Mouse (Mus musculus): ENCODE measurements around the gene Pcyt1a. TPM values are rescaled to one million over a fixed set of nuclear protein-coding genes. Genes with fewer than 3 reads are reported as not detected.
"Not testable (repeated sequence)": the region's sequence is repeated elsewhere in the genome, so short reads cannot be mapped to it uniquely, and the experiment has no call there.

Pcyt1a gene
- polyA plus RNA-seq, 1 experiment = 115 TPM

DNA sequence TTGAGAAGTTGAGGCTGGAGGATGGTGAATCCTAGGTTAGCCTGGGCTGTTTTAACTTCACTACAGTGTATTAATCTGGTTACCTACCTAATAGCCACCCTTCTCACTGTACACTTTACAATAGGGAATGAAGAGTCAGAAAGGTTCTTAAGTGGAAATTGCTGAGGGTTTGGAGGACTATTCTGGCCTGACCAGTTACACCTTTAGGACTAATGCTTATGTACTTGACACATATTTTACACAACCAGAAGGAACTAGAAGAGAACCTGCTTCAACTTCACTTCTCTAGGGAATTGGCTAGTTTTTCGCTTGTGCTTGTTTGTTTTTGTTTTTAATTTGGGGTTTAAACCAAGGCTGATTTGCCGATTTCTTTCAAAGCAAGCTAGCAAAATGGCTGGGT is 2.4 kb downstream of the Pcyt1a start:
- TF ChIP-seq POLR2A (IDR thresholded peaks at IDR 0.05; ENCODE audit: low read depth, low read length) (no peak), CTCF (IDR thresholded peaks at IDR 0.05; ENCODE audit: extremely low read depth, insufficient read length, insufficient replicate concordance, low read depth, low read length) (no peak)
- H3K4me1 ChIP-seq (ENCODE audit: control insufficient read depth, insufficient read depth, insufficient read length, low read length) = peaks cover 4% of the 10 kb centered on the region
- H3K27me3 ChIP-seq (ENCODE audit: control insufficient read depth, insufficient read depth, low read length) = no peaks in the 10 kb centered on the region
- no peak overlapping the region for H3K27ac ChIP-seq (ENCODE audit: insufficient read depth, low read depth, low read length)
- H3K4me3 ChIP-seq (ENCODE audit: low read depth, low read length) = no peak overlapping the region
- 0 out of 2 replicates have a peak, but pooled peaks cover 3% of the 10 kb centered on the region for H3K36me3 ChIP-seq (ENCODE audit: control insufficient read depth, insufficient read depth, low read length)
- WGBS = 84% methylated on average over 2 of the region's 2 CpGs

DNA sequence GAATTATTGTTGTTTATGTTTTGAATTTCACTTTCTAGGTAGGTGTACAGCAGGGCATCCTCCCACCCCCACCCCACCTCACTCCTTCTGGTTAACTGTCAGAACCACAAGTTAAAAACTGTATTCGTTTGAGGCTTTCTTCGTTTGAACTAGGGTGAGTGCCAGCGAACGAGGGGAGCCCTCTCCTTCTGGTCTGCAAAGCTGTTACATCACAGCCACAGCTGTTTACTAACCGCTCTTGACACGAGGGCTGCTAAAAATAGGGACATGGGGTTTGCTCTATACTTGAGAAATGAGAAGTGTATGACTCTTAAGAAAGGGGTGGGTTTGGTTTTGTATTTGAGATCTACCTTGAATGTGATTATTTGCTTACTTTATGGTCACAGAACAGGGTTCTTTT is 3.3 kb downstream of the Pcyt1a start:
- 52% methylated on average over 6 of the region's 6 CpGs for WGBS
- H3K27ac ChIP-seq (ENCODE audit: insufficient read depth, low read depth, low read length) = no peak overlapping the region
- TF ChIP-seq POLR2A (IDR thresholded peaks at IDR 0.05; ENCODE audit: low read depth, low read length) (no peak), CTCF (IDR thresholded peaks at IDR 0.05; ENCODE audit: extremely low read depth, insufficient read length, insufficient replicate concordance, low read depth, low read length) (no peak)
- H3K4me1 ChIP-seq (ENCODE audit: control insufficient read depth, insufficient read depth, insufficient read length, low read length) = peaks cover 6% of the 10 kb centered on the region
- no peaks in the 10 kb centered on the region for H3K27me3 ChIP-seq (ENCODE audit: control insufficient read depth, insufficient read depth, low read length)
- H3K36me3 ChIP-seq (ENCODE audit: control insufficient read depth, insufficient read depth, low read length) = 0 out of 2 replicates have a peak, but pooled peaks cover 3% of the 10 kb centered on the region
- no peak overlapping the region for H3K4me3 ChIP-seq (ENCODE audit: low read depth, low read length)

DNA sequence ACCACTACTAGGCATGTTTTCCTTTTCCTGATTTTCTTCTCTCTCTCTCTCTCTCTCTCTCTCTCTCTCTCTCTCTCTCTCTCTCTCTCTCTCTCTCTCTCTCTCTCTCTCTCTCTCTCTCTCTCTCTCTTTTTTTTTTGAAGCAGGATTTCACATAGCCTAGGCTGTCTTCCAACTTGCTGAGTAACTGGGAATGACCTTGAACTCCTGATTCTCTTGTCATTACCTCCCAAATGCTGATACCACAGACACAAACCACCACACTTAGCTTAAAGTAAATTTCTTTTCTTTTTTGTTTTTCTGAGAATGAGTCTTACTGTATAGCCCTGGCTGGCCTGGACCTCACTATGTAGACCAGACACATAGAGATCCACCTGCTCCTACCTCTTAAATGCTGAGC is 4.0 kb downstream of the Pcyt1a start:
- no peak overlapping the region for H3K27ac ChIP-seq (ENCODE audit: insufficient read depth, low read depth, low read length)
- TF ChIP-seq POLR2A (IDR thresholded peaks at IDR 0.05; ENCODE audit: low read depth, low read length) = no peak
- TF ChIP-seq CTCF (IDR thresholded peaks at IDR 0.05; ENCODE audit: extremely low read depth, insufficient read length, insufficient replicate concordance, low read depth, low read length) = no peak
- H3K4me3 ChIP-seq (ENCODE audit: low read depth, low read length) = no peak overlapping the region
- 0 out of 2 replicates have a peak, but pooled peaks cover 3% of the 10 kb centered on the region for H3K36me3 ChIP-seq (ENCODE audit: control insufficient read depth, insufficient read depth, low read length)
- H3K27me3 ChIP-seq (ENCODE audit: control insufficient read depth, insufficient read depth, low read length) = no peaks in the 10 kb centered on the region
- H3K4me1 ChIP-seq (ENCODE audit: control insufficient read depth, insufficient read depth, insufficient read length, low read length) = peaks cover 6% of the 10 kb centered on the region

DNA sequence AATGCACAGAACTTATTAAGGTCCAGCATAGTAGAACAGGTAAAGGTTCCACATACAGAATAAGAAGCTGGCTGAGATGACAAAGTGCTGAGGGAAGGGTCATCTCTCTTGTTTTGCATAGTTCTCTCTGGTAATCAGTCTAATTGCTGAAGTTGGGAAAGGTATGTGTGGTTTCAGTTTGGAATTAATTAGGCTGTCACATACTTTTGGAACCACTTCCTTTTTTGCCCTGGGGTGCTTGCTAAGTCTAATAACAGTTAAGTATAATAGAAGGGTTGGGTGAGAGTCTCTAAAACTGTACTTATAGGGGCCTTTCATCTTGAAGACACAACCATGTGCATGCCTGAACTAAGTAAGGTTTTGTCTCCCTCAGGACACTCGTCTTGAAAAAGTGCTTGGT is 5.9 kb downstream of the Pcyt1a start:
- TF ChIP-seq POLR2A (IDR thresholded peaks at IDR 0.05; ENCODE audit: low read depth, low read length) = no peak
- Histone ChIP-seq H3K4me3 (ENCODE audit: low read depth, low read length) (no peak overlapping the region), H3K27ac (ENCODE audit: insufficient read depth, low read depth, low read length) (no peak overlapping the region), H3K4me1 (ENCODE audit: control insufficient read depth, insufficient read depth, insufficient read length, low read length) (peaks cover 6% of the 10 kb centered on the region), H3K36me3 (ENCODE audit: control insufficient read depth, insufficient read depth, low read length) (peaks cover 11% of the 10 kb centered on the region), H3K27me3 (ENCODE audit: control insufficient read depth, insufficient read depth, low read length) (no peaks in the 10 kb centered on the region)
- 58% methylated on average over 1 of the region's 1 CpGs for WGBS

DNA sequence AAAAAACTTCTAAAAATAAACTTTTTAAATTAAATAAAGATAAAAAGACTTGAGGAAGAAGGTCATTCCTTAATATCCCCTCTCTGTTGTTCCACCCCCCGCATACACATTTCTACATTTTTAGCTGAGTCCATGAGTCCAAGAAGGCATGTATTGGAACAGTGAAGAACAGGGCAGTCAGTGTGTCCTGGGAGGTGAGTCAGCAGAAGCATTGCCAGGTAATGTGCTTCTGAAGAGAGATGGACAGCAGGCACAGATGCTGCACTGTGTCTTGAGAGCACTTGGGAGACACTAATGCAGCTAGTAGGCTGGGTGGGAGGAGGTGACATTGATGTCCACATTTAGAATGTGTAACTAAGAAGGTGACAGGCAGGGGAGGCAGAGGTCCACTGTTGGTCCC is 6.5 kb downstream of the Pcyt1a start:
- H3K27me3 ChIP-seq (ENCODE audit: control insufficient read depth, insufficient read depth, low read length) = no peaks in the 10 kb centered on the region
- peaks cover 11% of the 10 kb centered on the region for H3K36me3 ChIP-seq (ENCODE audit: control insufficient read depth, insufficient read depth, low read length)
- no peak for TF ChIP-seq POLR2A (IDR thresholded peaks at IDR 0.05; ENCODE audit: low read depth, low read length)
- no peak for TF ChIP-seq CTCF (IDR thresholded peaks at IDR 0.05; ENCODE audit: extremely low read depth, insufficient read length, insufficient replicate concordance, low read depth, low read length)
- peaks cover 7% of the 10 kb centered on the region for H3K4me1 ChIP-seq (ENCODE audit: control insufficient read depth, insufficient read depth, insufficient read length, low read length)
- H3K27ac ChIP-seq (ENCODE audit: insufficient read depth, low read depth, low read length) = no peak overlapping the region
- WGBS = 98% methylated on average over 1 of the region's 1 CpGs
- no peak overlapping the region for H3K4me3 ChIP-seq (ENCODE audit: low read depth, low read length)

GRCm38 (mm10) chr16:32441432-32441831 is 10.7 kb downstream of the Pcyt1a start:
- TF ChIP-seq CTCF (IDR thresholded peaks at IDR 0.05; ENCODE audit: extremely low read depth, insufficient read length, insufficient replicate concordance, low read depth, low read length) = no peak
- no peak for TF ChIP-seq POLR2A (IDR thresholded peaks at IDR 0.05; ENCODE audit: low read depth, low read length)
- WGBS = 89% methylated on average over 3 of the region's 3 CpGs
- no peaks in the 10 kb centered on the region for H3K27me3 ChIP-seq (ENCODE audit: control insufficient read depth, insufficient read depth, low read length)
- peaks cover 14% of the 10 kb centered on the region for H3K4me1 ChIP-seq (ENCODE audit: control insufficient read depth, insufficient read depth, insufficient read length, low read length)
- H3K36me3 ChIP-seq (ENCODE audit: control insufficient read depth, insufficient read depth, low read length) = peaks cover 10% of the 10 kb centered on the region
- no peak overlapping the region for H3K4me3 ChIP-seq (ENCODE audit: low read depth, low read length)
- no peak overlapping the region for H3K27ac ChIP-seq (ENCODE audit: insufficient read depth, low read depth, low read length)

GRCm38 (mm10) chr16:32444615-32445014 is 13.9 kb downstream of the Pcyt1a start:
- WGBS = 73% methylated on average over 3 of the region's 3 CpGs
- not testable (repeated sequence) for H3K4me3 ChIP-seq (ENCODE audit: low read depth, low read length)

GRCm38 (mm10) chr16:32445558-32445957 is 14.8 kb downstream of the Pcyt1a start:
- H3K4me3 ChIP-seq (ENCODE audit: low read depth, low read length) = no peak overlapping the region
- no peak for TF ChIP-seq POLR2A (IDR thresholded peaks at IDR 0.05; ENCODE audit: low read depth, low read length)
- TF ChIP-seq CTCF (IDR thresholded peaks at IDR 0.05; ENCODE audit: extremely low read depth, insufficient read length, insufficient replicate concordance, low read depth, low read length) = no peak
- peak overlapping the region; percentile 91 for H3K27ac ChIP-seq (ENCODE audit: insufficient read depth, low read depth, low read length)
- no peaks in the 10 kb centered on the region for H3K27me3 ChIP-seq (ENCODE audit: control insufficient read depth, insufficient read depth, low read length)
- WGBS = 76% methylated on average over 1 of the region's 1 CpGs
- H3K4me1 ChIP-seq (ENCODE audit: control insufficient read depth, insufficient read depth, insufficient read length, low read length) = peaks cover 24% of the 10 kb centered on the region
- H3K36me3 ChIP-seq (ENCODE audit: control insufficient read depth, insufficient read depth, low read length) = peaks cover 4% of the 10 kb centered on the region

More at GRCm38 (mm10) chr16:32444615-32445014, 13.9 kb downstream of the Pcyt1a start:
- peak overlapping the region; percentile 91; the same call in 1 of the 2 replicates for H3K27ac ChIP-seq (ENCODE audit: insufficient read depth, low read depth, low read length)
- H3K36me3 ChIP-seq (ENCODE audit: control insufficient read depth, insufficient read depth, low read length); H3K27me3 ChIP-seq (ENCODE audit: control insufficient read depth, insufficient read depth, low read length): not testable (repeated sequence)
- peaks cover 22% of the 10 kb centered on the region for H3K4me1 ChIP-seq (ENCODE audit: control insufficient read depth, insufficient read depth, insufficient read length, low read length)

Measured in small intestine, adult 2 months (tissue).